Mouse (Mus musculus) stomach, postnatal 0 days (tissue): ENCODE data around the gene Vill. TPM values are rescaled to one million over a fixed set of nuclear protein-coding genes. Genes with fewer than 3 reads are reported as not detected.
A peak's percentile ranks its signal among the peaks of the same experiment; 100 is the strongest.

Source experiments
- ATAC-seq: fragments of 200-750 bp; cut with Nextera tagmentation; 2 replicates; pipeline ENCODE4 v1.8.0; 2017; ENCODE audit not compliant: low FRiP score, low TSS enrichment
- DNase-seq: peaks from one replicate; pipeline ENCODE4 v3.0.0-alpha.2; 2016; ENCODE audit warnings: low spot score
- H3K27ac ChIP-seq: fragments of 300-500 bp; sonication (generic); replicated peaks from 2 replicates; pipeline ENCODE4 v1.5.1; 2014; ENCODE audit warnings: mild to moderate bottlenecking, control low read depth
- H3K27me3 ChIP-seq: fragments of 300-500 bp; sonication (generic); 2 replicates; pipeline ENCODE4 v1.6.1; 2014; ENCODE audit warnings: low read length; ENCODE audit not compliant: control insufficient read depth, insufficient read depth
- H3K36me3 ChIP-seq: fragments of 300-500 bp; sonication (generic); 2 replicates; pipeline ENCODE4 v1.6.1; 2014; ENCODE audit warnings: low read length, mixed read lengths; ENCODE audit not compliant: control insufficient read depth, insufficient read depth
- H3K4me1 ChIP-seq: fragments of 300-500 bp; sonication (generic); replicated peaks from 2 replicates; pipeline ENCODE4 v1.6.1; 2014; ENCODE audit warnings: antibody characterized with exemption; ENCODE audit not compliant: control insufficient read depth, insufficient read depth
- H3K4me2 ChIP-seq: fragments of 300-500 bp; sonication (generic); replicated peaks from 2 replicates; pipeline ENCODE4 v1.6.1; 2014; ENCODE audit warnings: low read depth, mild to moderate bottlenecking, control low read depth, moderate library complexity
- H3K4me3 ChIP-seq: fragments of 300-500 bp; sonication (generic); 2 replicates; pipeline ENCODE4 v1.5.1; 2014; ENCODE audit warnings: low read depth, low read length, control low read depth
- H3K9ac ChIP-seq: fragments of 300-500 bp; sonication (generic); 2 replicates; pipeline ENCODE4 v1.6.1; 2014; ENCODE audit warnings: mild to moderate bottlenecking, low read length, control low read depth, mixed read lengths
- H3K9me3 ChIP-seq: fragments of 300-500 bp; sonication (generic); 2 replicates; pipeline ENCODE4 v1.6.1; 2016; ENCODE audit warnings: low read length; ENCODE audit not compliant: control insufficient read depth
- CTCF ChIP-seq: IDR thresholded peaks from 2 replicates; pipeline ENCODE4 v1.5.1; 2016; ENCODE audit warnings: antibody characterized with exemption, low read depth, mild to moderate bottlenecking, moderate library complexity
- EP300 ChIP-seq: optimal IDR thresholded peaks from 2 replicates; pipeline ENCODE3; 2016; ENCODE audit warnings: antibody characterized with exemption
- WGBS: fragments of 180-500 bp; shearing (Covaris S2); extraction: QIAGEN DNeasy Blood & Tissue Kit; methylation state at CpG from one replicate; pipeline ENCODE4 v1.1.7; 2014; 5-methylcytosine and 5-hydroxymethylcytosine counted together
- polyA plus RNA-seq: library from polyadenylated mRNA; unstranded; fragments of >200 nt; fragmentation: Nextera tagmentation; extraction: Ambion mirVana; gene quantifications from 2 replicates; pipeline ENCODE4 v1.2.1, GENCODE M21; 2015

Vill gene
- polyA plus RNA-seq, 1 experiment from 2014 or later, result 55.0 TPM

- no peaks in the 10 kb centered on the region for H3K27me3 ChIP-seq
Measured at GRCm38 (mm10) chr9:119033111-119033921, 19.3 kb upstream of the Vill start.

GRCm38 (mm10) chr9:119034069-119034468 is 18.5 kb upstream of the Vill start:
- Histone ChIP-seq H3K9ac (no peak overlapping the region), H3K4me3 (no peak overlapping the region), H3K9me3 (no peaks in the 10 kb centered on the region), H3K27me3 (no peaks in the 10 kb centered on the region), H3K36me3 (peaks cover 8% of the 10 kb centered on the region; the same call in 1 of the 2 replicates), H3K27ac (no peak overlapping the region), H3K4me1 (no peaks in the 10 kb centered on the region), H3K4me2 (no peak overlapping the region)
- no peak for ATAC-seq
- TF ChIP-seq EP300 (no peak), CTCF (no peak)
- 85% methylated on average over 8 of the region's 8 CpGs for WGBS
- no peak for DNase-seq

More at GRCm38 (mm10) chr9:119033111-119033921, 19.3 kb upstream of the Vill start:
- no peak overlapping the region for H3K27ac ChIP-seq
- DNase-seq, result no peak
- TF ChIP-seq EP300 (no peak), CTCF (no peak)
- no peaks in the 10 kb centered on the region for H3K4me1 ChIP-seq
- H3K9me3 ChIP-seq, result no peaks in the 10 kb centered on the region
- H3K4me2 ChIP-seq, result no peak overlapping the region
- WGBS, result 83% methylated on average over 19 of the region's 19 CpGs
- H3K4me3 ChIP-seq, result no peak overlapping the region
- ATAC-seq, result no peak
- no peak overlapping the region for H3K9ac ChIP-seq
- peaks cover 8% of the 10 kb centered on the region; the same call in 1 of the 2 replicates for H3K36me3 ChIP-seq

- ATAC-seq, result no peak
- Histone ChIP-seq H3K9ac (no peak overlapping the region), H3K9me3 (no peaks in the 10 kb centered on the region), H3K27me3 (no peaks in the 10 kb centered on the region), H3K4me2 (no peak overlapping the region), H3K4me3 (no peak overlapping the region), H3K36me3 (peaks cover 8% of the 10 kb centered on the region; the same call in 1 of the 2 replicates), H3K4me1 (no peaks in the 10 kb centered on the region), H3K27ac (no peak overlapping the region)
- DNase-seq, result no peak
- 92% methylated on average over 29 of the region's 29 CpGs for WGBS
- TF ChIP-seq EP300, result no peak
- no peak for TF ChIP-seq CTCF
Measured at GRCm38 (mm10) chr9:119034676-119035665, 17.6 kb upstream of the Vill start.

- H3K9ac ChIP-seq, result no peak overlapping the region
- no peaks in the 10 kb centered on the region for H3K27me3 ChIP-seq
- H3K27ac ChIP-seq, result no peak overlapping the region
- DNase-seq (no peak), ATAC-seq (peak; percentile 35; the same call in 1 of the 2 replicates)
- H3K4me1 ChIP-seq, result no peaks in the 10 kb centered on the region
- TF ChIP-seq EP300 (no peak), CTCF (no peak)
- H3K4me3 ChIP-seq, result no peak overlapping the region
- no peak overlapping the region for H3K4me2 ChIP-seq
- H3K36me3 ChIP-seq, result peaks cover 8% of the 10 kb centered on the region; the same call in 1 of the 2 replicates
- WGBS, result 62% methylated on average over 7 of the region's 7 CpGs
- no peaks in the 10 kb centered on the region for H3K9me3 ChIP-seq
Measured at GRCm38 (mm10) chr9:119035836-119036235, 16.7 kb upstream of the Vill start.

- Histone ChIP-seq H3K36me3 (peaks cover 6% of the 10 kb centered on the region; the same call in 1 of the 2 replicates), H3K27me3 (no peaks in the 10 kb centered on the region), H3K9ac (no peak overlapping the region), H3K27ac (no peak overlapping the region), H3K4me3 (no peak overlapping the region), H3K4me2 (no peak overlapping the region), H3K4me1 (no peaks in the 10 kb centered on the region), H3K9me3 (no peaks in the 10 kb centered on the region)
- WGBS, result 60% methylated on average over 15 of the region's 15 CpGs
- TF ChIP-seq CTCF, result no peak
- no peak for TF ChIP-seq EP300
- DNase-seq, result no peak
- no peak for ATAC-seq
Measured at GRCm38 (mm10) chr9:119037076-119037730, 15.4 kb upstream of the Vill start.
